Mouse (Mus musculus) left cerebral cortex, postnatal 4 days (tissue): ENCODE data around the gene Tango6. TPM values are rescaled to one million over a fixed set of nuclear protein-coding genes. Genes with fewer than 3 reads are reported as not detected.

Source experiments
- DNase-seq: peaks from one replicate; pipeline ENCODE4 v3.0.0-alpha.2; 2022
- intact Hi-C: fragments of 180-260 bp; cut with DNase I; formaldehyde crosslinking; loops from one replicate; pipeline ENCODE4 v1.15.1; 2025
- total RNA-seq, 2 experiments: library from RNA; stranded (reverse); gene quantifications; 2 replicates each; pipeline ENCODE4 v1.2.3; 2021

The Tango6 gene
- total RNA-seq, 2 experiments from 2014 or later, result 7.1 to 8.0 TPM

GRCm38 (mm10) chr8:106699588-106699987, 16.7 kb downstream of the Tango6 start:
- intact Hi-C loops, result loop anchor here (5.0 kb wide), 1 partner anchor 188 kb away; no protein-coding TSS in a partner anchor

GRCm38 (mm10) chr8:106700131-106700530, 17.3 kb downstream of the Tango6 start:
- intact Hi-C loops, result no loop called here
- DNase-seq, result no peak

More at GRCm38 (mm10) chr8:106699588-106699987, 16.7 kb downstream of the Tango6 start:
- peak; percentile 77 for DNase-seq

- intact Hi-C loops, result no loop called here
- DNase-seq, result no peak
These were observed 18.5 kb downstream of the Tango6 start for GRCm38 (mm10) chr8:106701360-106701759.

GRCm38 (mm10) chr8:106704199-106704900, 21.5 kb downstream of the Tango6 start:
- DNase-seq, result no peak

GRCm38 (mm10) chr8:106704901-106705321, 22.0 kb downstream of the Tango6 start:
- intact Hi-C loops, result no loop called here
- peak; percentile 22 for DNase-seq

More at GRCm38 (mm10) chr8:106704199-106704900, 21.5 kb downstream of the Tango6 start:
- intact Hi-C loops, result no loop called here

- intact Hi-C loops, result no loop called here
- no peak for DNase-seq
These were observed 23.3 kb downstream of the Tango6 start for GRCm38 (mm10) chr8:106706194-106706593.

GRCm38 (mm10) chr8:106710002-106710401, 27.1 kb downstream of the Tango6 start:
- DNase-seq, result no peak
- intact Hi-C loops, result no loop called here

GRCm38 (mm10) chr8:106712487-106712886, 29.6 kb downstream of the Tango6 start:
- peak; percentile 50 for DNase-seq
- intact Hi-C loops, result no loop called here

- no peak for DNase-seq
- intact Hi-C loops, result no loop called here
These were observed 31.4 kb downstream of the Tango6 start for GRCm38 (mm10) chr8:106714297-106714696.

GRCm38 (mm10) chr8:106718091-106718500, 35.2 kb downstream of the Tango6 start:
- intact Hi-C loops, result loop anchor here (5.0 kb wide), 2 partner anchors 154 to 169 kb away; partner anchors contain the start of gene Has3
- DNase-seq, result peak; percentile 82

GRCm38 (mm10) chr8:106720921-106721320, 38.1 kb downstream of the Tango6 start:
- no peak for DNase-seq
- intact Hi-C loops, result no loop called here

- DNase-seq, result no peak
- intact Hi-C loops, result no loop called here
These were observed 39.6 kb downstream of the Tango6 start for GRCm38 (mm10) chr8:106722453-106722852.

GRCm38 (mm10) chr8:106723921-106724320, 41.1 kb downstream of the Tango6 start:
- intact Hi-C loops, result no loop called here

GRCm38 (mm10) chr8:106726551-106726950, 43.7 kb downstream of the Tango6 start:
- DNase-seq, result peak; percentile 31
- intact Hi-C loops, result no loop called here

More at GRCm38 (mm10) chr8:106723921-106724320, 41.1 kb downstream of the Tango6 start:
- no peak for DNase-seq

- intact Hi-C loops, result no loop called here
- DNase-seq, result peak; percentile 70
These were observed 44.5 kb downstream of the Tango6 start for GRCm38 (mm10) chr8:106727241-106727835.

- intact Hi-C loops, result no loop called here
- no peak for DNase-seq
These were observed 45.0 kb downstream of the Tango6 start for GRCm38 (mm10) chr8:106727889-106728288.

GRCm38 (mm10) chr8:106732921-106733320, 50.1 kb downstream of the Tango6 start:
- no peak for DNase-seq
- intact Hi-C loops, result no loop called here

- intact Hi-C loops, result no loop called here
- no peak for DNase-seq
These were observed 50.8 kb downstream of the Tango6 start for GRCm38 (mm10) chr8:106733703-106734102.

- DNase-seq, result no peak
- intact Hi-C loops, result no loop called here
These were observed 51.4 kb downstream of the Tango6 start for GRCm38 (mm10) chr8:106734222-106734621.

- intact Hi-C loops, result no loop called here
These were observed 54.2 kb downstream of the Tango6 start for GRCm38 (mm10) chr8:106736861-106737662.

GRCm38 (mm10) chr8:106737846-106738245, 55.0 kb downstream of the Tango6 start:
- intact Hi-C loops, result no loop called here
- DNase-seq, result no peak

More at GRCm38 (mm10) chr8:106736861-106737662, 54.2 kb downstream of the Tango6 start:
- no peak for DNase-seq
